Mouse (Mus musculus) right cerebral cortex, postnatal 36 days (tissue): ENCODE results near the gene Large2.

Source experiments
- DNase-seq, 2 experiments: peaks; one replicate each; pipeline ENCODE4 v3.0.0; 2022; ENCODE audit warnings: low spot score in 2 of 2, mixed read lengths in 1 of 2

Large2 gene

GRCm38 (mm10) chr2:92390206-92390930 lies 15.7 kb upstream of the Large2 start:
- no peak for DNase-seq

- no peak for DNase-seq
Observed at GRCm38 (mm10) chr2:92389645-92390044, 15.0 kb upstream of the Large2 start.

GRCm38 (mm10) chr2:92388891-92389641 lies 14.4 kb upstream of the Large2 start:
- peak; percentile 94 to 96 for DNase-seq

- DNase-seq: no peak
Observed at GRCm38 (mm10) chr2:92388081-92388517, 13.4 kb upstream of the Large2 start.

- peak in 1 of 2 experiments; percentile 76 for DNase-seq
Observed at GRCm38 (mm10) chr2:92387646-92388045, 13.0 kb upstream of the Large2 start.

- DNase-seq: no peak
Observed at GRCm38 (mm10) chr2:92386821-92387570, 12.3 kb upstream of the Large2 start.

GRCm38 (mm10) chr2:92385113-92386051 lies 10.7 kb upstream of the Large2 start:
- no peak for DNase-seq

- DNase-seq: no peak
Observed at GRCm38 (mm10) chr2:92384101-92384500, 9.4 kb upstream of the Large2 start.

GRCm38 (mm10) chr2:92382759-92383158 lies 8.1 kb upstream of the Large2 start:
- no peak for DNase-seq

- no peak for DNase-seq
Observed at GRCm38 (mm10) chr2:92381901-92382588, 7.4 kb upstream of the Large2 start, which contains the start of gene 1700029I15Rik. TSS of gene 1700029I15Rik (plus strand) at chr2:92382538.

- DNase-seq: no peak
Observed at GRCm38 (mm10) chr2:92381161-92381560, 6.5 kb upstream of the Large2 start.

GRCm38 (mm10) chr2:92380495-92381050 lies 5.9 kb upstream of the Large2 start:
- DNase-seq: no peak

- DNase-seq: no peak
Observed at GRCm38 (mm10) chr2:92379783-92380494, 5.3 kb upstream of the Large2 start.

GRCm38 (mm10) chr2:92377320-92377719 lies 2.7 kb upstream of the Large2 start:
- DNase-seq: no peak

- DNase-seq: no peak
Observed at GRCm38 (mm10) chr2:92376300-92376699, 1.6 kb upstream of the Large2 start.

GRCm38 (mm10) chr2:92375788-92376187 lies 1.1 kb upstream of the Large2 start:
- DNase-seq: no peak

- peak; percentile 92 to 96 for DNase-seq
Observed at GRCm38 (mm10) chr2:92375099-92375623, 492 bp upstream of the Large2 start.

GRCm38 (mm10) chr2:92373437-92373813 lies 1.2 kb downstream of the Large2 start:
- no peak for DNase-seq

- no peak for DNase-seq
Observed at GRCm38 (mm10) chr2:92372767-92373436, 1.8 kb downstream of the Large2 start.
